Mouse (Mus musculus): ENCODE data around the gene Glyr1. TPM values are rescaled to one million over a fixed set of nuclear protein-coding genes. Genes with fewer than 3 reads are reported as not detected.

Glyr1 gene
- polyA plus RNA-seq (2014; fragmentation: Nextera tagmentation; extraction: Ambion mirVana), result 178 and 199 TPM in 2 replicates

DNA sequence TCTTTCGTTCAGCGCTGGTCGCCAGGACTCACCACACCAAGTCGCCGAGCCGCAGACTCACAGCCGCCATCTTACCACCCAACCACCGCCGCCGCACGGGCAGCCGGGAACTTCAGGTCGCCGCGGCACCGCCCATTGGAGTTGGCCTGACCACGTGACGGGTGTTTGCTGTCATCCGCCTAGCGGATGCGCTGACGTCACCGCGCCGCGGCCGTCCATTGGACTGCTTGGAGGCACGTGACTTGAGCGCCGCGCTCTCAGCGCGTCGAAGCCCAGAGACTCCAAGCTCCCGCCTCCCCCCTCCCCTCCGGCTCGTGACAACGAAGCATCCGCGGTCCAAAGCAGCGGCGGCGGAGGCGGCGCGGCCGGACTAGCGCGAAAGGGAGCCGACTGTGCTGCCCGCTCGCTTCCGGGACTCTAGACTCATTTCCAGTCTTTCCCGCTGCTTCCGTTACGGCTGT is at the start of gene Glyr1, which contains the start of gene Ubn1:
TSS of gene Glyr1 (minus strand) at position 90 of the 461 bp plus-strand sequence.
TSS of gene Ubn1 (plus strand) at position 284 of the 461 bp plus-strand sequence.
- Histone ChIP-seq H3K27me3 (ENCODE audit: control insufficient read depth, insufficient read depth, low read length) (no peaks in the 10 kb centered on the region), H3K9ac (ENCODE audit: low read length) (peak within 1 kb of the TSS; percentile 90), H3K27ac (ENCODE audit: low read depth, low read length) (peak within 1 kb of the TSS; percentile 93), H3K9me3 (ENCODE audit: control insufficient read depth, low read length) (no peaks in the 10 kb centered on the region), H3K4me3 (ENCODE audit: low read depth, low read length) (peak within 1 kb of the TSS; percentile 91), H3K4me2 (ENCODE audit: low read depth) (peak within 1 kb of the TSS; percentile 97), H3K4me1 (ENCODE audit: control insufficient read depth, insufficient read depth, low read length) (peaks cover 12% of the 10 kb centered on the region), H3K36me3 (ENCODE audit: control insufficient read depth, insufficient read depth, low read length) (peaks cover 3% of the 10 kb centered on the region)
- WGBS, result under 1% methylated on average over 56 of the region's 56 CpGs
- peak; percentile 99 for ATAC-seq (ENCODE audit: insufficient read depth, low FRiP score, low TSS enrichment)
- DNase-seq (ENCODE audit: low spot score), result peak; percentile 99

DNA sequence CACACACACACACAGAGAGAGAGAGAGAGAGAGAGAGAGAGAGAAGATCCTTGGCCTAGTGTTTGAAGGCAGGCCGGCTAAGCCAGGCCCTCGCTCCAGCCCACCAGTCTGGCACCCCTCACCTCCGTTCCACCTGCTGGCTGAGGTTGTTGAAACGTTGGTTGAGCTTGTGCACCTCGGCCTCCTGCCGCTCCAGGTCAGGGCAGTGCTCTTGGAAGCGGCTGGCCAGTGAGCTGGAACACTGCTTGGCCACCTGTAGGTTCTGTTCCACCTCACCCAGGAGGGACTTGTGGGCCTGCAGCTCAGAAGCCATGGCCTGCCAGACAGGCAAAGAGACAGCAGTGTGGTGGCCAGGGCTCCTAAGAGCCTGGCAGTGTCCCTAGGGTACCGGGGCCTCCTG is 46.8 kb upstream of the Glyr1 start:
- Histone ChIP-seq H3K27me3 (ENCODE audit: control insufficient read depth, insufficient read depth, low read length) (no peaks in the 10 kb centered on the region), H3K4me2 (ENCODE audit: low read depth) (no peak overlapping the region), H3K9ac (ENCODE audit: low read length) (no peak overlapping the region), H3K4me3 (ENCODE audit: low read depth, low read length) (no peak overlapping the region), H3K36me3 (ENCODE audit: control insufficient read depth, insufficient read depth, low read length) (no peaks in the 10 kb centered on the region), H3K4me1 (ENCODE audit: control insufficient read depth, insufficient read depth, low read length) (no peaks in the 10 kb centered on the region), H3K27ac (ENCODE audit: low read depth, low read length) (no peak overlapping the region), H3K9me3 (ENCODE audit: control insufficient read depth, low read length) (no peaks in the 10 kb centered on the region)
- DNase-seq (ENCODE audit: low spot score), result no peak
- 87% methylated on average over 8 of the region's 8 CpGs for WGBS
- no peak for ATAC-seq (ENCODE audit: insufficient read depth, low FRiP score, low TSS enrichment)

DNA sequence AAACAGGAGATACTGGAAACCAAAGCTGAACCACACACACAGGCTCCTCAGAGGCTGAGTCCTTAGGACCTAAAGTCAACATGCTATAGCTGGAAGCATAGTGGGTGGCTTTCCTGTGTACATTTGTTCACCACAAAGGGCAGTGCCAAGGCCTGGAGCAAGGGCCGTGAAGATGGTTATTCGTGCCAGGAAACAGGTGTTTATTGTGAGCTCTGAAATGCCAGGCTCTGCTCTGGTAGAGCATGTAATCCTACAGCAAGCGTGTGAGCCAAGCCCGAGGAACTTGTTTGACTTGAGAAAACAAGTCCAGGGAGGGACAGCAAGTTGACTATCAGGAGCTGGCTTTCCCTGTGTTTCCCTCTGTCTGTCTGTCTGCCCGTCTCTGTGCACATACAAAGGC is 43.6 kb upstream of the Glyr1 start:
- no peak overlapping the region for H3K9ac ChIP-seq (ENCODE audit: low read length)
- no peak overlapping the region for H3K27ac ChIP-seq (ENCODE audit: low read depth, low read length)
- WGBS, result 91% methylated on average over 5 of the region's 5 CpGs
- no peaks in the 10 kb centered on the region for H3K27me3 ChIP-seq (ENCODE audit: control insufficient read depth, insufficient read depth, low read length)
- H3K4me3 ChIP-seq (ENCODE audit: low read depth, low read length), result no peak overlapping the region
- no peaks in the 10 kb centered on the region for H3K4me1 ChIP-seq (ENCODE audit: control insufficient read depth, insufficient read depth, low read length)
- no peaks in the 10 kb centered on the region for H3K9me3 ChIP-seq (ENCODE audit: control insufficient read depth, low read length)
- DNase-seq (ENCODE audit: low spot score) (no peak), ATAC-seq (ENCODE audit: insufficient read depth, low FRiP score, low TSS enrichment) (no peak)
- no peak overlapping the region for H3K4me2 ChIP-seq (ENCODE audit: low read depth)
- H3K36me3 ChIP-seq (ENCODE audit: control insufficient read depth, insufficient read depth, low read length), result no peaks in the 10 kb centered on the region; the same call in 1 of the 2 replicates

DNA sequence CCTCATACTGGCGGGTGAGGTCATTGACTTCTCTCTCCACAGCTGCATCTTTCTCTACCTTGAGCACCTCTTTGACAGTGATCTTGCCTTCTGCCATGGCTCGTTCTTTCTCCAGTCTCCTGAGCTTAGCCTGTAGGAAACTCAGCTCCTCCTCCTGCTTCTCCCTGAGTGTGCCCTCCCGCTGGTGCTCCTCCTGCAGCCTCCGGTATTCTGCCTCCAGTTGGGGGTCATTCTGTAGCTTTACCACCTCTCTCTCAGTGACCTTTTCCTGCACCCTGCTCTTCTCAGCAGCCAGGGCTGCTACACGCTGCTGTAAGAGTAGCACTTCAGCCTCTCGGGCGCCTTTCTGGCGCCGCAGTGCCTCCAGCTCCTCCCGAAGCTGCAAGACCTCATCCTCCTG is 39.4 kb upstream of the Glyr1 start:
- H3K36me3 ChIP-seq (ENCODE audit: control insufficient read depth, insufficient read depth, low read length), result peaks cover 15% of the 10 kb centered on the region

DNA sequence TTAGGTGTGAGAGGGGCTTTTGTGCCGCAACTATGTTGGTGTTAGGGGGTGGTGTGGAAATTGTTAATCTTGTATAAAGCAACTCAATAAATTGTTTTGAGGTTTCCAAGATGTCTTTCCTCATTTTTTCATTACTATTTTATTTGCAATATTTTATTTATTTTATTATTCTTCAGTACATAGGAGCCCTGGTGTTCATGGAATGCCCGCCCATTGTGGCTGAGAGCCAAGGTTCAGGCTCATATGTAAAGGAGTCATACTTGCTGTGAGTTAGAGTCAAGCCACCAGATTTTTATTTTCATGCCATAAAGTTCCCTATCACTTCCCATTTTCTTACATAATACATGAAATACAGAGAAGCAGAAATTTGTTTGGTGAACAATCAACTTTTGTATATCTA is 36.5 kb upstream of the Glyr1 start:
- no peak for ATAC-seq (ENCODE audit: insufficient read depth, low FRiP score, low TSS enrichment)
- Histone ChIP-seq H3K4me1 (ENCODE audit: control insufficient read depth, insufficient read depth, low read length) (no peaks in the 10 kb centered on the region), H3K4me3 (ENCODE audit: low read depth, low read length) (no peak overlapping the region), H3K27me3 (ENCODE audit: control insufficient read depth, insufficient read depth, low read length) (no peaks in the 10 kb centered on the region), H3K4me2 (ENCODE audit: low read depth) (no peak overlapping the region), H3K9ac (ENCODE audit: low read length) (no peak overlapping the region), H3K36me3 (ENCODE audit: control insufficient read depth, insufficient read depth, low read length) (peaks cover 19% of the 10 kb centered on the region), H3K27ac (ENCODE audit: low read depth, low read length) (no peak overlapping the region), H3K9me3 (ENCODE audit: control insufficient read depth, low read length) (no peaks in the 10 kb centered on the region)
- WGBS, result 95% methylated on average over 2 of the region's 2 CpGs
- no peak for DNase-seq (ENCODE audit: low spot score)

More for the DNA sequence above, 39.4 kb upstream of the Glyr1 start:
- Histone ChIP-seq H3K27me3 (ENCODE audit: control insufficient read depth, insufficient read depth, low read length) (no peaks in the 10 kb centered on the region), H3K9me3 (ENCODE audit: control insufficient read depth, low read length) (no peaks in the 10 kb centered on the region), H3K4me3 (ENCODE audit: low read depth, low read length) (no peak overlapping the region), H3K9ac (ENCODE audit: low read length) (no peak overlapping the region), H3K4me2 (ENCODE audit: low read depth) (no peak overlapping the region), H3K27ac (ENCODE audit: low read depth, low read length) (no peak overlapping the region), H3K4me1 (ENCODE audit: control insufficient read depth, insufficient read depth, low read length) (no peaks in the 10 kb centered on the region)
- ATAC-seq (ENCODE audit: insufficient read depth, low FRiP score, low TSS enrichment), result no peak
- no peak for DNase-seq (ENCODE audit: low spot score)
- 69% methylated on average over 10 of the region's 10 CpGs for WGBS

DNA sequence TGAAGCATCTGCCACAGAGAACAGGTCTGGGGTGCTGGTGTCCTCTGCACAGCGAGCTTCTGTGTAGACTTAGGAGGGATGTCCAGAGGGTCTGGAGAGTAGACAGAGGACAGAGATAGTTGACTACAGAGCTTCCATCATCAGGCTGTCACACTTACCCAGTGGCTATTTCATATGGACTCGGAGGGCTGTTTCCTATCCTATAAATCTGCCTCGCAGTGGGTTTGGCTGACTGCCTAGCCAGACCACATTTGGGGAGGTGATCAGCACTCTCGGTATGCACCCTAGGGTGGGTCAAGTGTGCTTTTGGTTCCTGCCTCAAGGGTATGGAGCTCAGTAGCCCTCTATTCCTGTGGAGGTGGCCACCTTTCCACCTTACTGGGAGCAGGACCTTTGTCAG is 35.5 kb upstream of the Glyr1 start:
- no peak overlapping the region for H3K9ac ChIP-seq (ENCODE audit: low read length)
- no peaks in the 10 kb centered on the region for H3K9me3 ChIP-seq (ENCODE audit: control insufficient read depth, low read length)
- H3K4me2 ChIP-seq (ENCODE audit: low read depth), result no peak overlapping the region
- 96% methylated on average over 4 of the region's 4 CpGs for WGBS
- no peaks in the 10 kb centered on the region for H3K4me1 ChIP-seq (ENCODE audit: control insufficient read depth, insufficient read depth, low read length)
- peaks cover 19% of the 10 kb centered on the region for H3K36me3 ChIP-seq (ENCODE audit: control insufficient read depth, insufficient read depth, low read length)
- no peaks in the 10 kb centered on the region for H3K27me3 ChIP-seq (ENCODE audit: control insufficient read depth, insufficient read depth, low read length)
- no peak overlapping the region for H3K4me3 ChIP-seq (ENCODE audit: low read depth, low read length)
- ATAC-seq (ENCODE audit: insufficient read depth, low FRiP score, low TSS enrichment), result no peak
- H3K27ac ChIP-seq (ENCODE audit: low read depth, low read length), result no peak overlapping the region
- DNase-seq (ENCODE audit: low spot score), result no peak

DNA sequence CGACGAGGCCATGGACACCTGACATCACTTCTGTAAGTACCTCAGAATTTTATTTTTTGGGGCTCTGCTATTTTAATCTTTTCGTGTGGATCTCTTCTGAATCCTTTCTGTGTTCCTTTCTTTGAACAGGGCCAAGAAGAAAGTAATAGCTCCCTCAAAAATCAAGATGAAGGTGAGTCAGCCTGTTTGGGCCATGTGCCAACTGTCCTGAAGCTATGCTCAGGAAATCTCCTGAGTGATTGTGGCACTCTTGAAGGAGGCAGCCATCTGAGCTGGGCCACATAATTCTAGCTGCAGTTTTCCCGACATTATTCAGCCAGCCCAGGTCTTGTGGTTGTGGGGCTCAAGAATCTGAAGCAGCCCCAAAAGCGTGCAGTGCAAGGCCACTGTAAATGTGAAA is 24.7 kb upstream of the Glyr1 start:
- H3K4me1 ChIP-seq (ENCODE audit: control insufficient read depth, insufficient read depth, low read length), result no peaks in the 10 kb centered on the region
- peaks cover 32% of the 10 kb centered on the region for H3K36me3 ChIP-seq (ENCODE audit: control insufficient read depth, insufficient read depth, low read length)
- H3K4me3 ChIP-seq (ENCODE audit: low read depth, low read length), result no peak overlapping the region
- 89% methylated on average over 5 of the region's 5 CpGs for WGBS
- DNase-seq (ENCODE audit: low spot score) (no peak), ATAC-seq (ENCODE audit: insufficient read depth, low FRiP score, low TSS enrichment) (no peak)
- no peak overlapping the region for H3K27ac ChIP-seq (ENCODE audit: low read depth, low read length)
- H3K9me3 ChIP-seq (ENCODE audit: control insufficient read depth, low read length), result no peaks in the 10 kb centered on the region
- no peak overlapping the region for H3K4me2 ChIP-seq (ENCODE audit: low read depth)
- no peaks in the 10 kb centered on the region for H3K27me3 ChIP-seq (ENCODE audit: control insufficient read depth, insufficient read depth, low read length)
- H3K9ac ChIP-seq (ENCODE audit: low read length), result no peak overlapping the region

DNA sequence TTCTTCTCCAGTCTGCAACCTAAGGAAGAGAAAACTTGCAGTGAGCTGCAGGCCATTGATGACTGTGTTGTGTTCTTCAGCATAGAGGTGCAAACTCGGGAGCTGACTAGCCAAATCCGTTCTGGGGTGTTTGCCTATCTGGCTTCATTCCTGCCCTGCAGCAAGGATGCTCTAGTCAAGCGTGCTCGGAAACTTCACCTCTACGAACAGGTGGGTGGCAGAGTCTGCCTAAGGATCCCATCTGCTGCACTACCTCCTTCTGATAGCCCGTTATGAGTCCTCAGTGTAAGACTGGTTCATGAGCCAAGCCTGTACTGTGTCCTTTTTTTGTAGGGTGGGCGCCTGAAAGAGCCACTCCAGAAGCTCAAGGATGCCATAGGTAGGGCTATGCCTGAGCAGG is 22.3 kb upstream of the Glyr1 start:
- Histone ChIP-seq H3K4me3 (ENCODE audit: low read depth, low read length) (no peak overlapping the region), H3K27ac (ENCODE audit: low read depth, low read length) (no peak overlapping the region), H3K4me2 (ENCODE audit: low read depth) (no peak overlapping the region), H3K9ac (ENCODE audit: low read length) (no peak overlapping the region), H3K4me1 (ENCODE audit: control insufficient read depth, insufficient read depth, low read length) (no peaks in the 10 kb centered on the region), H3K9me3 (ENCODE audit: control insufficient read depth, low read length) (no peaks in the 10 kb centered on the region), H3K36me3 (ENCODE audit: control insufficient read depth, insufficient read depth, low read length) (peaks cover 27% of the 10 kb centered on the region), H3K27me3 (ENCODE audit: control insufficient read depth, insufficient read depth, low read length) (no peaks in the 10 kb centered on the region)
- 93% methylated on average over 7 of the region's 7 CpGs for WGBS
- DNase-seq (ENCODE audit: low spot score), result no peak
- no peak for ATAC-seq (ENCODE audit: insufficient read depth, low FRiP score, low TSS enrichment)

DNA sequence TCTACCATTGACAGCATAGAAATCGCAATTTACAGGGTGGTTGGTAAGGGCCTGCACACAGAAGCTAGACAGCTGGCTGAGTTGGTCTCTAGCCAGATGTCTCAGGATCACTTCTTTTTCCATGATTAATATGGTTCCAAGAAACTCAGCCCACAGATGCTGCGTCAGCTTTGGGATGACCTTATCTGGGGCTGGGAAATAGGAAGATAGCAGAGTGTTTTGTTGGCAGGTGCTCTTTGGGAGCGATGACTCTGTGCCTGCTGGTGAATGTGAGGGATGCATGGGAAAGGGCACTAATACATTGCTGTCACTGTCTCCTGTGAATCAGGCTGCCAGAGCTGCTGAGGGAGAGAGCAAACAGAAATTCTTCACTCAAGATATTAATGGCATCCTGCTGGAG is 20.7 kb upstream of the Glyr1 start:
- ATAC-seq (ENCODE audit: insufficient read depth, low FRiP score, low TSS enrichment) (no peak), DNase-seq (ENCODE audit: low spot score) (no peak)
- no peak overlapping the region for H3K4me2 ChIP-seq (ENCODE audit: low read depth)
- no peaks in the 10 kb centered on the region for H3K9me3 ChIP-seq (ENCODE audit: control insufficient read depth, low read length)
- H3K4me3 ChIP-seq (ENCODE audit: low read depth, low read length), result no peak overlapping the region
- peaks cover 18% of the 10 kb centered on the region for H3K36me3 ChIP-seq (ENCODE audit: control insufficient read depth, insufficient read depth, low read length)
- no peaks in the 10 kb centered on the region for H3K4me1 ChIP-seq (ENCODE audit: control insufficient read depth, insufficient read depth, low read length)
- no peak overlapping the region for H3K9ac ChIP-seq (ENCODE audit: low read length)
- 90% methylated on average over 3 of the region's 3 CpGs for WGBS
- no peak overlapping the region for H3K27ac ChIP-seq (ENCODE audit: low read depth, low read length)
- no peaks in the 10 kb centered on the region for H3K27me3 ChIP-seq (ENCODE audit: control insufficient read depth, insufficient read depth, low read length)

All from neural tube, embryonic 11.5 days (tissue).